Mouse (Mus musculus) olfactory bulb, adult 2 months (tissue): ENCODE data around the gene Ephb2. TPM values are rescaled to one million over a fixed set of nuclear protein-coding genes. Genes with fewer than 3 reads are reported as not detected.

Experiments used
- H3K27ac ChIP-seq: fragments of 200-500 bp; 2 replicates; pipeline ENCODE4 v1.5.1; 2012; ENCODE audit warnings: low read depth, low read length; ENCODE audit not compliant: insufficient read depth
- H3K4me1 ChIP-seq: fragments of 200-500 bp; 2 replicates; pipeline ENCODE4 v1.6.1; 2012; ENCODE audit warnings: low read length; ENCODE audit not compliant: control insufficient read depth, insufficient read depth
- H3K4me3 ChIP-seq: fragments of 200-500 bp; 2 replicates; pipeline ENCODE4 v1.5.1; 2012; ENCODE audit warnings: mild to moderate bottlenecking, low read depth, low read length, moderate library complexity; ENCODE audit not compliant: insufficient read depth
- CTCF ChIP-seq: fragments of 200-500 bp; IDR thresholded peaks from 2 replicates; pipeline ENCODE4 v1.5.1; 2012; ENCODE audit warnings: low read depth, mild to moderate bottlenecking, low read length, moderate library complexity; ENCODE audit not compliant: insufficient read depth
- POLR2A ChIP-seq: fragments of 200-500 bp; IDR thresholded peaks from 2 replicates; pipeline ENCODE4 v1.6.1; 2012; ENCODE audit warnings: mild to moderate bottlenecking, low read depth, low read length, moderate library complexity; ENCODE audit not compliant: insufficient read depth
- WGBS: fragments of 180-500 bp; shearing (Covaris S2); methylation state at CpG from one replicate; pipeline ENCODE4 v1.1.7; 2018; 5-methylcytosine and 5-hydroxymethylcytosine counted together
- polyA plus RNA-seq: library from polyadenylated mRNA; stranded (reverse); fragments of >200 nt; gene quantifications from 2 replicates; pipeline ENCODE4 v1.2.4, GENCODE M21; 2012; ENCODE audit warnings: low replicate concordance; ENCODE audit not compliant: missing spikeins, insufficient read depth, insufficient read length

Ephb2 gene
- polyA plus RNA-seq, 1 experiment, result not detected

GRCm38 (mm10) chr4:136776471-136776892 is 59.3 kb downstream of the Ephb2 start:
- peaks cover 7% of the 10 kb centered on the region for H3K4me1 ChIP-seq
- 30% methylated on average over 9 of the region's 9 CpGs for WGBS

DNA sequence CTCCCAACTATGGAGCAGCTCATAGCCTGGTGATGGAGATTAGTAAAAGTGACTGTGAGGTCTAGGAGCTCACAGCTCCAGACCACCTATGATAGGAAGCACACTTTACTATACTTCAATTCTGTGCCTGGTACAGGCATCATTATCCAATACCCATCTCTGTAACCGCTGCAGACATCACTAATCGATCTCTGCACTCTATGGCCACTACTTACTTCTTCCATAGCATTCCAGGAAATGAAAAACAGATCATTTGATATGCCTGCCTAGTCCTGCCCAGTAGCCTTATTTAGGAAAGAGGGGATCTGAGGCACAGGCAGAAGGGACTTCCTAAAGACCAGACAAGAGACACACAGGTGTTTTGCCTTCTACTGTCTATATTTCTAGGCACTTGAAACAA is 59.9 kb downstream of the Ephb2 start:
- Histone ChIP-seq H3K4me3 (no peak overlapping the region), H3K4me1 (peaks cover 7% of the 10 kb centered on the region), H3K27ac (no peak overlapping the region)
- 93% methylated on average over 2 of the region's 2 CpGs for WGBS
- TF ChIP-seq POLR2A (no peak), CTCF (no peak)

More at GRCm38 (mm10) chr4:136776471-136776892, 59.3 kb downstream of the Ephb2 start:
- Histone ChIP-seq H3K27ac (no peak overlapping the region), H3K4me3 (no peak overlapping the region)
- TF ChIP-seq POLR2A, result no peak
- TF ChIP-seq CTCF, result no peak

DNA sequence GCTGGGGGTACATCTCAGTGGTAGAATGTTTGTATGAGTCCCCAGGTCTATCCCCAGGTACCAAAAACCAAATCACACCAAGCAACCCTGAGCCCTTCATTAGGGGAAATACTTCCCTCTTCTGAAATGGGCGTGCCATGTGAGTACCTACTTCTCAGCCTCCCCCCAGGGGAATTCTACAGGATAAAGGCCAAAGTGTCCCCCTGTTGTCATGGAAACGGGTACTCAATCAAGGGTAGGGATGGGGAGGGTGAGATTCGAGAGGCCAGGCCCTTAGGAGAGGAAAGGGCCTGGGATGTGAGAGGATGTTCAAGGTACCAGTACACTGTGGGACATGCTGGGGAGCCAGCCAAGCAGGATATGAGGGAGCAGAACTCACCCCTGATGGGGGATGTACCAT is 61.6 kb downstream of the Ephb2 start:
- Histone ChIP-seq H3K4me3 (no peak overlapping the region), H3K4me1 (peaks cover 7% of the 10 kb centered on the region), H3K27ac (no peak overlapping the region)
- TF ChIP-seq CTCF, result no peak
- TF ChIP-seq POLR2A, result no peak
- WGBS, result 89% methylated on average over 3 of the region's 3 CpGs

GRCm38 (mm10) chr4:136772952-136773584 is 62.7 kb downstream of the Ephb2 start:
- H3K4me1 ChIP-seq, result peaks cover 7% of the 10 kb centered on the region
- no peak for TF ChIP-seq POLR2A
- no peak for TF ChIP-seq CTCF
- 58% methylated on average over 13 of the region's 13 CpGs for WGBS
- no peak overlapping the region for H3K27ac ChIP-seq
- no peak overlapping the region for H3K4me3 ChIP-seq

DNA sequence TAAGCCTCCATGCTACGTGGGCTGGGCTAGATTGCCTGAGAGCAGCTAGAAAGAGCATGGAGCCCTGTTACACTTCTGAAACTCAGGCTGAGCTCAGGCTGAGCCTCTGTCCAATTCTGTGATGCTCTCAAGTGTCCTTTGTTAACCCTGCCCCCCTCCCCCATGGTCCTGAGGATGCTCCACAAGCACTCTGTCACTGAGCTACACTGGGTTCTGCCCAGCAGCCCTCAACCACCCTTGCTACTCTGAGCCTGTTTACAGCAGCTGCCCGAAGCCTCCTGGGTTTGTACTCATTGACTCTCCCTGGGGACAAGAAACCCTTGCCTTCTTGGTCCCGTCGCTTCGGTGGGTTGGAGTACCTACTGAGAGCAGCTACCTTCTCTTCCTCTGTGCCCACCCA is 63.5 kb downstream of the Ephb2 start:
- WGBS, result 82% methylated on average over 5 of the region's 5 CpGs
- H3K4me3 ChIP-seq, result no peak overlapping the region
- H3K27ac ChIP-seq, result no peak overlapping the region
- peaks cover 7% of the 10 kb centered on the region for H3K4me1 ChIP-seq
- TF ChIP-seq POLR2A, result no peak
- no peak for TF ChIP-seq CTCF

- Histone ChIP-seq H3K27ac (no peak overlapping the region), H3K4me1 (peaks cover 7% of the 10 kb centered on the region), H3K4me3 (no peak overlapping the region)
- 96% methylated on average over 17 of the region's 17 CpGs for WGBS
- TF ChIP-seq CTCF, result no peak
- no peak for TF ChIP-seq POLR2A
Measured at GRCm38 (mm10) chr4:136770718-136771117, 65.1 kb downstream of the Ephb2 start.

GRCm38 (mm10) chr4:136768499-136768898 is 67.3 kb downstream of the Ephb2 start:
- WGBS, result 97% methylated on average over 3 of the region's 3 CpGs
- Histone ChIP-seq H3K4me1 (peaks cover 7% of the 10 kb centered on the region), H3K27ac (no peak overlapping the region), H3K4me3 (no peak overlapping the region)
- no peak for TF ChIP-seq POLR2A
- TF ChIP-seq CTCF, result no peak

- no peak overlapping the region for H3K27ac ChIP-seq
- H3K4me3 ChIP-seq, result no peak overlapping the region
- H3K4me1 ChIP-seq, result no peaks in the 10 kb centered on the region
- TF ChIP-seq POLR2A (no peak), CTCF (no peak)
- 86% methylated on average over 7 of the region's 7 CpGs for whole genome bisulfite sequencing
Measured at GRCm38 (mm10) chr4:136765080-136765479, 70.7 kb downstream of the Ephb2 start.

DNA sequence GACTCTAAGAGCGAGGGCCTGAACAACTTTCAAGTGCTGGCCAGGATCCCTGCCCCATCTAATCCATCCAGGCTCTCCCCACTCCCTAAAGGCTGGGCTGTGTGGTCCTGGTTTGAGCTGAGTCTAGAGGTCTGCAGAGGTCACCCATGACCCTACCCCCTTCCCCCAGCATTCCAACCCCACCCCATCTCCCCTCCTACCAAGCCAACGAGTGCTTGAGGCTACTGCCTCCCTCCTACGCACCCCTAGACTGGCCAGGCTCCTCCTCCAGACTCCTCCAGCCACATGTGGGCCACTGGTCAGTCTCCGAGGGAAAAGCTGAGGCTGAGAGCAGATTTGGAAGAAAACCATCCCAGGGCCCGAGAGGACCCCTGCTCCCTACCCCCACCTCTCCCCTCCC is 72.4 kb downstream of the Ephb2 start:
- Histone ChIP-seq H3K27ac (no peak overlapping the region), H3K4me1 (no peaks in the 10 kb centered on the region), H3K4me3 (no peak overlapping the region)
- WGBS, result 85% methylated on average over 5 of the region's 5 CpGs
- TF ChIP-seq CTCF, result no peak
- no peak for TF ChIP-seq POLR2A
